Mouse (Mus musculus) erythroblast, adult 5-6 weeks (primary cell): Measurements from ENCODE around the gene Fmnl3. TPM values are rescaled to one million over a fixed set of nuclear protein-coding genes. Genes with fewer than 3 reads are reported as not detected.

ENCODE experiments used
- ATAC-seq: replicated peaks from 2 replicates; pipeline ENCODE4 v1.8.0; 2016; ENCODE audit warnings: moderate number of reproducible peaks, mild to moderate bottlenecking, moderate TSS enrichment, inconsistent platforms; ENCODE audit not compliant: poor library complexity, low FRiP score, severe bottlenecking
- total RNA-seq, 2 experiments: library from RNA; stranded (forward) in 1 of 2; stranded (reverse) in 1 of 2; fragments of 150-400 nt in 1 of 2; fragments of 200-764, 138-1000 nt in 1 of 2; gene quantifications; 2 replicates each; pipeline versions ENCODE4 v1.2.3 to v1.2.4; 2015 to 2017; ENCODE audit warnings: low replicate concordance in 2 of 2

Gene Fmnl3
- total RNA-seq, 2 experiments from 2014 or later: 1.2 to 3.7 TPM

GRCm38 (mm10) chr15:99351610-99352009, 18.7 kb downstream of the Fmnl3 start:
- ATAC-seq: no peak

GRCm38 (mm10) chr15:99344961-99345360, 25.3 kb downstream of the Fmnl3 start:
- no peak for ATAC-seq

- no peak for ATAC-seq
These were observed 26.0 kb downstream of the Fmnl3 start for GRCm38 (mm10) chr15:99344148-99344870.

- ATAC-seq: no peak
These were observed 26.7 kb downstream of the Fmnl3 start for GRCm38 (mm10) chr15:99343414-99344147.

- no peak for ATAC-seq
These were observed 27.9 kb downstream of the Fmnl3 start for GRCm38 (mm10) chr15:99342194-99342981.

GRCm38 (mm10) chr15:99341102-99341501, 29.2 kb downstream of the Fmnl3 start:
- ATAC-seq: no peak

- no peak for ATAC-seq
These were observed 30.6 kb downstream of the Fmnl3 start for GRCm38 (mm10) chr15:99339669-99340068.

- no peak for ATAC-seq
These were observed 31.4 kb downstream of the Fmnl3 start for GRCm38 (mm10) chr15:99338916-99339315.

GRCm38 (mm10) chr15:99335801-99336320, 34.4 kb downstream of the Fmnl3 start:
- no peak for ATAC-seq

- ATAC-seq: no peak
These were observed 35.8 kb downstream of the Fmnl3 start for GRCm38 (mm10) chr15:99334500-99334899.

GRCm38 (mm10) chr15:99333676-99334065, 36.6 kb downstream of the Fmnl3 start:
- ATAC-seq: no peak

GRCm38 (mm10) chr15:99332921-99333675, 37.2 kb downstream of the Fmnl3 start:
- ATAC-seq: no peak

GRCm38 (mm10) chr15:99332111-99332510, 38.2 kb downstream of the Fmnl3 start:
- no peak for ATAC-seq

- no peak for ATAC-seq
These were observed 38.9 kb downstream of the Fmnl3 start for GRCm38 (mm10) chr15:99331341-99331740.

GRCm38 (mm10) chr15:99330324-99330723, 40.0 kb downstream of the Fmnl3 start:
- no peak for ATAC-seq

GRCm38 (mm10) chr15:99328011-99328410, 42.3 kb downstream of the Fmnl3 start:
- ATAC-seq: no peak

- 0 out of 2 replicates have a peak, but pooled peaks have one; percentile 59 for ATAC-seq
These were observed 43.3 kb downstream of the Fmnl3 start for GRCm38 (mm10) chr15:99326959-99327358.

GRCm38 (mm10) chr15:99326407-99326806, 43.9 kb downstream of the Fmnl3 start:
- ATAC-seq: no peak

GRCm38 (mm10) chr15:99325598-99325997, 44.7 kb downstream of the Fmnl3 start:
- no peak for ATAC-seq

GRCm38 (mm10) chr15:99324151-99324550, 46.1 kb downstream of the Fmnl3 start:
- ATAC-seq: no peak
